Mouse (Mus musculus) retina, postnatal 1 day (tissue): ENCODE measurements at regions not wholly inside any gene's neighbourhood (a gene's known extent, or its start where the extent isn't known, plus 50 kb on each side); places are given as distances from the start of the nearest gene placed in this dataset.

Experiments used
- DNase-seq: peaks from one replicate; pipeline ENCODE4 v3.0.0-alpha.2; 2012

GRCm38 (mm10) chr13:85570886-85571527 lies 282.1 kb upstream of the Rasa1 start:
- no peak for DNase-seq

- no peak for DNase-seq
These were observed 268.9 kb upstream of the Rasa1 start for GRCm38 (mm10) chr13:85557821-85558220.

GRCm38 (mm10) chr13:85556101-85556853 lies 267.3 kb upstream of the Rasa1 start:
- DNase-seq: peak; percentile 76

- no peak for DNase-seq
These were observed 264.1 kb upstream of the Rasa1 start for GRCm38 (mm10) chr13:85553072-85553471.

GRCm38 (mm10) chr13:85509671-85510070 lies 220.7 kb upstream of the Rasa1 start:
- no peak for DNase-seq

- no peak for DNase-seq
These were observed 219.6 kb upstream of the Rasa1 start for GRCm38 (mm10) chr13:85508552-85508951.

GRCm38 (mm10) chr13:85507374-85508101 lies 218.6 kb upstream of the Rasa1 start:
- no peak for DNase-seq

- no peak for DNase-seq
These were observed 217.9 kb upstream of the Rasa1 start for GRCm38 (mm10) chr13:85506875-85507274.

GRCm38 (mm10) chr13:85506030-85506429 lies 217.1 kb upstream of the Rasa1 start:
- DNase-seq: no peak

GRCm38 (mm10) chr13:85505046-85505445 lies 216.1 kb upstream of the Rasa1 start:
- no peak for DNase-seq

- no peak for DNase-seq
These were observed 215.1 kb upstream of the Rasa1 start for GRCm38 (mm10) chr13:85504001-85504400.

- no peak for DNase-seq
These were observed 209.8 kb upstream of the Rasa1 start for GRCm38 (mm10) chr13:85498696-85499095.

GRCm38 (mm10) chr13:85484790-85485189 lies 195.9 kb upstream of the Rasa1 start:
- DNase-seq: no peak

- DNase-seq: no peak
These were observed 194.4 kb upstream of the Rasa1 start for GRCm38 (mm10) chr13:85483348-85483747.

GRCm38 (mm10) chr13:85479405-85479804 lies 190.5 kb upstream of the Rasa1 start:
- DNase-seq: no peak

GRCm38 (mm10) chr13:85476274-85476846 lies 187.4 kb upstream of the Rasa1 start:
- DNase-seq: no peak

GRCm38 (mm10) chr13:85471340-85471739 lies 182.4 kb upstream of the Rasa1 start:
- DNase-seq: no peak

GRCm38 (mm10) chr13:85459387-85459786 lies 170.5 kb upstream of the Rasa1 start:
- no peak for DNase-seq

- no peak for DNase-seq
These were observed 169.7 kb upstream of the Rasa1 start for GRCm38 (mm10) chr13:85458611-85459010.

GRCm38 (mm10) chr13:85439581-85439980 lies 150.7 kb upstream of the Rasa1 start:
- DNase-seq: no peak

GRCm38 (mm10) chr13:85437875-85438274 lies 148.9 kb upstream of the Rasa1 start:
- no peak for DNase-seq

- DNase-seq: no peak
These were observed 148.1 kb upstream of the Rasa1 start for GRCm38 (mm10) chr13:85437009-85437408.

GRCm38 (mm10) chr13:85436254-85436653 lies 147.3 kb upstream of the Rasa1 start:
- DNase-seq: no peak
